Mouse (Mus musculus) embryo, embryonic 10 days (tissue): ENCODE measurements around the gene Pms2.
A peak's percentile ranks its signal among the peaks of the same experiment; 100 is the strongest.

Experiments used
- DNase-seq: peaks from one replicate; pipeline ENCODE4 v3.0.0-alpha.2; 2015; ENCODE audit warnings: low spot score

Pms2 gene

GRCm38 (mm10) chr5:143909417-143910400 lies at the start of gene Pms2, which contains the start of gene Aimp2:
Gene Pms2, plus strand, starts transcription at chr5:143909964.
Gene Aimp2, minus strand, starts transcription at chr5:143909847.
- peak; percentile 98 for DNase-seq

GRCm38 (mm10) chr5:143871547-143872169 lies 38.1 kb upstream of the Pms2 start:
- no peak for DNase-seq

- no peak for DNase-seq
Observed at GRCm38 (mm10) chr5:143874571-143874970, 35.2 kb upstream of the Pms2 start.

GRCm38 (mm10) chr5:143885274-143885673 lies 24.5 kb upstream of the Pms2 start:
- DNase-seq, result no peak

GRCm38 (mm10) chr5:143890741-143891140 lies 19.0 kb upstream of the Pms2 start:
- no peak for DNase-seq

GRCm38 (mm10) chr5:143892255-143892886 lies 17.4 kb upstream of the Pms2 start:
- DNase-seq, result peak; percentile 13

- no peak for DNase-seq
Observed at GRCm38 (mm10) chr5:143893396-143893795, 16.4 kb upstream of the Pms2 start.

- no peak for DNase-seq
Observed at GRCm38 (mm10) chr5:143897635-143898330, 12.0 kb upstream of the Pms2 start, which contains the start of gene Ankrd61. Gene Ankrd61, minus strand, starts transcription at chr5:143897685.

- no peak for DNase-seq
Observed at GRCm38 (mm10) chr5:143902111-143902510, 7.7 kb upstream of the Pms2 start.

GRCm38 (mm10) chr5:143903813-143904212 lies 6.0 kb upstream of the Pms2 start:
- DNase-seq, result no peak

GRCm38 (mm10) chr5:143906429-143906828 lies 3.3 kb upstream of the Pms2 start:
- no peak for DNase-seq

GRCm38 (mm10) chr5:143908926-143909325 lies 838 bp upstream of the Pms2 start:
- no peak for DNase-seq

GRCm38 (mm10) chr5:143916221-143916620 lies 6.5 kb downstream of the Pms2 start:
- no peak for DNase-seq

- peak; percentile 74 for DNase-seq
Observed at GRCm38 (mm10) chr5:143917418-143917817, 7.7 kb downstream of the Pms2 start.

- no peak for DNase-seq
Observed at GRCm38 (mm10) chr5:143918120-143918519, 8.4 kb downstream of the Pms2 start.

- DNase-seq, result no peak
Observed at GRCm38 (mm10) chr5:143924781-143925452, 15.2 kb downstream of the Pms2 start.

- DNase-seq, result no peak
Observed at GRCm38 (mm10) chr5:143927875-143928274, 18.1 kb downstream of the Pms2 start, which contains the start of gene Gm42421. Gene Gm42421, plus strand, starts transcription at chr5:143928175.

GRCm38 (mm10) chr5:143929291-143929690 lies 19.5 kb downstream of the Pms2 start:
- no peak for DNase-seq

GRCm38 (mm10) chr5:143930656-143931055 lies 20.9 kb downstream of the Pms2 start:
- no peak for DNase-seq

GRCm38 (mm10) chr5:143931863-143932580 lies 22.3 kb downstream of the Pms2 start:
- no peak for DNase-seq
